Mouse (Mus musculus) hindbrain, embryonic 13.5 days (tissue): Measurements from ENCODE around the gene Ifitm3. TPM values are rescaled to one million over a fixed set of nuclear protein-coding genes. Genes with fewer than 3 reads are reported as not detected.

ENCODE experiments used
- ATAC-seq: fragments of 200-750 bp; cut with Nextera tagmentation; 2 replicates; pipeline ENCODE4 v1.8.0; 2017; ENCODE audit warnings: moderate TSS enrichment; ENCODE audit not compliant: low FRiP score
- H3K27ac ChIP-seq: fragments of 300-500 bp; sonication (generic); 2 replicates; pipeline ENCODE4 v1.5.1; 2015; ENCODE audit warnings: inconsistent platforms, mild to moderate bottlenecking, moderate library complexity
- H3K27me3 ChIP-seq: fragments of 300-500 bp; sonication (generic); 2 replicates; pipeline ENCODE4 v1.6.1; 2015; ENCODE audit warnings: mild to moderate bottlenecking, inconsistent platforms
- H3K36me3 ChIP-seq: fragments of 300-500 bp; sonication (generic); 2 replicates; pipeline ENCODE4 v1.6.1; 2015; ENCODE audit warnings: mild to moderate bottlenecking, inconsistent platforms
- H3K4me1 ChIP-seq: fragments of 300-500 bp; sonication (generic); replicated peaks from 2 replicates; pipeline ENCODE4 v1.6.1; 2015; ENCODE audit warnings: inconsistent platforms
- H3K4me2 ChIP-seq: fragments of 300-500 bp; sonication (generic); 2 replicates; pipeline ENCODE4 v1.6.1; 2015; ENCODE audit warnings: inconsistent platforms, mild to moderate bottlenecking, moderate library complexity
- H3K4me3 ChIP-seq: fragments of 300-500 bp; sonication (generic); 2 replicates; pipeline ENCODE4 v1.5.1; 2015; ENCODE audit warnings: mild to moderate bottlenecking, inconsistent platforms
- H3K9ac ChIP-seq: fragments of 300-500 bp; sonication (generic); 2 replicates; pipeline ENCODE4 v1.6.1; 2015; ENCODE audit warnings: mild to moderate bottlenecking, inconsistent platforms
- H3K9me3 ChIP-seq: fragments of 300-500 bp; sonication (generic); 2 replicates; pipeline ENCODE4 v1.6.1; 2016; ENCODE audit warnings: inconsistent platforms
- WGBS: fragments of 180-500 bp; shearing (Covaris S2); methylation state at CpG from one replicate; pipeline ENCODE4 v1.1.7; 2015; 5-methylcytosine and 5-hydroxymethylcytosine counted together
- polyA plus RNA-seq: library from polyadenylated mRNA; unstranded; fragments of >200 nt; fragmentation: Nextera tagmentation; extraction: Ambion mirVana; gene quantifications from 2 replicates; pipeline ENCODE4 v1.2.1, GENCODE M21; 2015

Ifitm3 gene
- polyA plus RNA-seq, 1 experiment from 2014 or later: 29.1 TPM

DNA sequence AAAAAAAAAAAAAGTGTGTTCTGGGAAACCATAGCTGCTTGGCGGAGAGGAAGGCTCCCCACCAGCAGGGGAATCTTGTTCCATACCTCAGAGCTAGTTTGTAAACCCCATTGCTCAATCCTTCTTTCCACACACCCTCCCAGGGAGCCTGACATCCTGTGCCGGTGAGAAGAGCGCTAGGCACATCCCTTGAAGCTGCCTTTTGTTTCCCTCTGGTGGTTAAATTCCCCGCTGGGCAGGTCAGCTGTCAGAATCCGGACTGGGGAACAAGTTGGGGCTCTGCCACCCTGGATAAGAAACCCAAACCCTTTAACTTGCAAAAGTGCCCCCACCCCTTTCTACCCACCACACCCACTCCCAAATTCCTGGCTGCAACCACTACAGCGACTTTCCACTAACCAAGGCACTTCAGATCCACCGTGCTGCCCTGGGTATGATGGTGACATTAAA lies 2.2 kb downstream of the Ifitm3 start:
- Histone ChIP-seq H3K9ac (no peak overlapping the region), H3K27me3 (0 out of 2 replicates have a peak, but pooled peaks cover 4% of the 10 kb centered on the region), H3K27ac (no peak overlapping the region), H3K4me1 (peaks cover 15% of the 10 kb centered on the region), H3K4me2 (peak overlapping the region; percentile 25; the same call in 1 of the 2 replicates), H3K9me3 (no peaks in the 10 kb centered on the region), H3K36me3 (no peaks in the 10 kb centered on the region), H3K4me3 (no peak overlapping the region)
- no peak for ATAC-seq
- 11% methylated on average over 7 of the region's 7 CpGs for WGBS

DNA sequence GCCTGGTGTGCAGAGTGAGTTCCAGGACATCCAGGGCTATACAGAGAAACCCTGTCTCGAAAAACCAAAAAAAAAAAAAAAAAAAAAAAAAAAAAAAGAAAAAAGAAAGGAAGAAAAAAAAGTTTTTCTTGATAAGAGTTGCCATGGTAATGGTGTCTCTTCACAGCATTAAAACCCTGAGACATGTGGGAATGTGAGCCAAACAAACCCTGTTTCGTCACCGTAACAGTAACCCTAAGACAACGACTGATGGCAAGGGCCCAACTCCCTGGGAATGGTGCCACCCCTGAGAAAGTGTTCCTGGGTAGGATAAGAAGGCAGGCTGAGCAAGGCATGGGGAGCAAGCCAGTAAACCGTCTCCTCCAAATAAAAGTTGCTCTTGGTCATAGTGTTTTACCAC lies 3.7 kb downstream of the Ifitm3 start:
- Histone ChIP-seq H3K27ac (no peak overlapping the region), H3K9me3 (no peaks in the 10 kb centered on the region), H3K4me3 (no peak overlapping the region), H3K4me1 (peaks cover 15% of the 10 kb centered on the region), H3K9ac (no peak overlapping the region), H3K36me3 (no peaks in the 10 kb centered on the region), H3K27me3 (0 out of 2 replicates have a peak, but pooled peaks cover 4% of the 10 kb centered on the region), H3K4me2 (no peak overlapping the region)
- 82% methylated on average over 5 of the region's 5 CpGs for WGBS
- ATAC-seq: no peak

DNA sequence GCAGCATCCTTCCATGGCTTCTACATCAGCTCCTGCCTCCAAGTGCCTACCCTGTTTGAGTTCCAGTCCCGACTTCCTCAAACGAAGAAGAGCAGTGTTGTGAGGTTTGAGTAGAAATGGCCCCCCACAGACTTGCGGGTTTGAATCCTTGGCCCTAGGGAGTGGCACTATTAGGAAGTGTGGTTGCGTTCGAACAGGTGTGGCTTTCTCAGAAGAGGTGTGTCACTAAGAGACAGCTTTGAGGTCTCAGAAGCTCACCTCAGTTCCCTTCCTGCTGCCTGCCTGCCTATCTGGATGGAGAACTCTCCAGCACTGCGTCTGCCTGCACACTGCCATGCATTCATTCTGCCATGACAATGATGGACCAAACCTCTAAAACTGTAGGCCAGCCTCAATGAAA lies 4.1 kb downstream of the Ifitm3 start:
- no peak overlapping the region for H3K4me3 ChIP-seq
- WGBS: 87% methylated on average over 6 of the region's 6 CpGs
- H3K27ac ChIP-seq: no peak overlapping the region
- 0 out of 2 replicates have a peak, but pooled peaks cover 4% of the 10 kb centered on the region for H3K27me3 ChIP-seq
- peaks cover 15% of the 10 kb centered on the region for H3K4me1 ChIP-seq
- H3K9me3 ChIP-seq: no peaks in the 10 kb centered on the region
- no peak for ATAC-seq
- H3K4me2 ChIP-seq: no peak overlapping the region
- no peaks in the 10 kb centered on the region for H3K36me3 ChIP-seq
- no peak overlapping the region for H3K9ac ChIP-seq

DNA sequence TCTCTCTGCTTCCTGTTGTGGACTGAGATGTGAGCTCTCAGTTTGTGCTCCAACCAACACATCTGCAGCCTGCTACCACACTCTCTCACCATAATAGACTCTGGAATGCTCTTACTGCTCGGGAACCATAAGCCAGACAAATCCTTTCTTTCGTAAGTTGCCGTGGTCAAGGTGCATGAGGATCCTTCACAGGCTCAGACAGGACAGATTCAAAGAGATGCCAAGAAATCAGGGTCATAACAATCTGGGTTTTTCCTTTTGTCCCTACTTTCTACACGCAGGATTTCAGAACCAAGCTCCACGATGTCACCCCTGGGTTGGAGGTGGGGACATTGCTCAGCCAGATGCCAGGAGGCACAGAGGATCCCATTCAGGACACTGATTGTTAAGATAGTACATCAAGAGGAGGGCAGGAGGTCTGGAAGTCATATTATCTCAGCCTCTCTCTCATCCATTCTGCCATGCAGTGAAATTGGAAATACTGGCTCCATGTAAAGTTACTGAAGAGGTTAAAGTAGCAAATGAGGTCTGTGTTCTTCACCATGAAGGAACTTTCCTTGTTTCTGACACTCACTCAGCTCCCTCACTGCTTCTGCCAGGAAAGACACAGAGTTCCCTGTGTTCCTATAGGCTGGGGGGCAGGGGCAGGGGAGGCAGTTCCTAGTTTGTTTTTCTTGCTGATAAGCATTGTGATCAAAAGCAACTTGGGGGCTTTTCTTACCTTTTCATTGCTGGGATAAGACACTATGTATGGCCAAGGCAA lies 7.1 kb downstream of the Ifitm3 start:
- 89% methylated on average over 5 of the region's 5 CpGs for WGBS
- H3K9me3 ChIP-seq: no peaks in the 10 kb centered on the region
- H3K27me3 ChIP-seq: 0 out of 2 replicates have a peak, but pooled peaks cover 2% of the 10 kb centered on the region
- H3K4me3 ChIP-seq: no peak overlapping the region
- no peak for ATAC-seq
- H3K4me2 ChIP-seq: no peak overlapping the region
- no peak overlapping the region for H3K27ac ChIP-seq
- H3K36me3 ChIP-seq: no peaks in the 10 kb centered on the region
- peaks cover 2% of the 10 kb centered on the region; the same call in 1 of the 2 replicates for H3K4me1 ChIP-seq
- no peak overlapping the region for H3K9ac ChIP-seq

DNA sequence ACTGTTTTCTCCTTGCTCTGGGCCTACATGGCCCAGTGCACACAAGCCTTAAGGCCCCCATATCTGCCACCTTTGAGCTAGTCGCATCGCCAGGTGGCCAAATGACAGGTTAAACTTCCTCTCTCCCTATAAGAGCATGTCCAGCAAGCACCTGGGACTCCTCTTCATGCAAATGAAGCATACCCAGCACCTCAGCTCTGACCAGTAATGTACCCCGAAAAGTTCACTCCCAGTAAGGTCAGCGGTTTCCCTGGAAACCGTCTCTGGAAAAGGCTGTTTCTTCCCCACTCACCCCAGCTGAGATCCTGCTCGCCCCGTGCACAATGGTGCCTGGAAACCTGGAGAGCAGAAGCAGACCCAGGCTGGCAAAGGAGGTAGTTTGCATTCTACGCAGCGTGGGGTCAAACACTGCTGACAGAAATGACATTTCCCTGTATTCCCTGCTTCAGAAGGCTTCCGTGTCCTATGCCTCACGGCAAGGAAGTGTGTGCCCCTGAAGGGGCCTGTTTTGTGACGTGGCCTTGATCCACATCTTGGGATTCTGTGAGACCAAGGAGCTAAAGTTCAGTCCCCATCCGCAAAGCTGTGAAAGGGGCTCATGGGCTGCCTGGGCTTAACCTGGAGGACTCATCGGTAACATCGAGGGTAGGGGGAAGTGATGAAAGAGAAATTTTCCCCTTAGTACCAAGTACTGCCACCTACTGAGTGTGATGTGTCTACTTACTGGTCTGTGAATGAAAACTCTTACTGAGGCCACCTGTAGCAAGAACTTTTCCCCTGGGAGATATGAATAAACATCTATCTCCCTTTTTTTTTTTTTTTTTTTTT lies 9.5 kb downstream of the Ifitm3 start:
- no peak overlapping the region for H3K4me2 ChIP-seq
- H3K36me3 ChIP-seq: no peaks in the 10 kb centered on the region
- H3K9ac ChIP-seq: no peak overlapping the region
- H3K27me3 ChIP-seq: no peaks in the 10 kb centered on the region
- no peaks in the 10 kb centered on the region for H3K4me1 ChIP-seq
- 71% methylated on average over 15 of the region's 15 CpGs for WGBS
- no peak for ATAC-seq
- no peak overlapping the region for H3K27ac ChIP-seq
- H3K9me3 ChIP-seq: no peaks in the 10 kb centered on the region
- H3K4me3 ChIP-seq: no peak overlapping the region

DNA sequence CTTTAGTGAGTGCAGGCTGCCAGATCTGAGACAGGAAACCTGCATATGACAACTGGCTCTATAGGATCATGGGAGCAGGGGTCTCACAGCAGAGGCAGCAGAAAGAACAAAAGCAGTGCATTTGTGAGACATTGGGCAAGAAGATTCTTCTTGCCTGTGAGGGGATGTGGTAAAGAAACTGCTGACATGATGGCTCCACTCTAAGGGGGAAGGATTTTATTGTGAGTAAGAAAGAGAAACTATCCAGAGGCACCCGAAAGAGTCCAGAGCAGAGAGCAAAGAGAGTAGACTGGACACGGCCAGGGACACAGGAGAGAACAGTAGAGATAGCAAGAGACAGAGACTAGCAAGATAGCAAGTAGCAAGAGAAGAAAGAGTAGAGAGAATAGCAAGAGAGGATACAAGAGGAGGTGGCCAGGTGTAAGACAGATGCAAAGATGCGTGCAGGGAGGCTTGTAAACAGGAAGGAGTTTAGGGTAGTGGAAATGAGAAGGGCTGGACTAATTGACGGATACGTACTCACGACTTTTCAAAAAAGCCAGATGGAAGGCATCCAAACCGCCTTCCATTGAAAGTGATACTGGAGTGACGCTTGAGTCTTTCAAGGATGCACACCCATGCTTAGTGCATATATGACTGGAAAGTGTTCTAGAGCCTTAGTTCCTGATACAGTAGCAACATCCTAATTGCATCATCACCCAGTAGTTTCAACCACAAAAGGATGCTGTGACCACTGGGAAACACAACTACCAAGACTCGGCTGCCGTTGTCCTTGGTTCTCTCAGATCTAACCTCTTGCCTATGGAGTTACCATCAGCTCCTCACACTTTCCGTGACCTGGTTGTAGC lies 11.5 kb downstream of the Ifitm3 start:
- WGBS: 92% methylated on average over 11 of the region's 11 CpGs
- Histone ChIP-seq H3K9ac (no peak overlapping the region), H3K27me3 (no peaks in the 10 kb centered on the region), H3K4me2 (no peak overlapping the region), H3K4me3 (no peak overlapping the region), H3K27ac (no peak overlapping the region), H3K9me3 (no peaks in the 10 kb centered on the region), H3K4me1 (no peaks in the 10 kb centered on the region), H3K36me3 (no peaks in the 10 kb centered on the region)
- no peak for ATAC-seq

DNA sequence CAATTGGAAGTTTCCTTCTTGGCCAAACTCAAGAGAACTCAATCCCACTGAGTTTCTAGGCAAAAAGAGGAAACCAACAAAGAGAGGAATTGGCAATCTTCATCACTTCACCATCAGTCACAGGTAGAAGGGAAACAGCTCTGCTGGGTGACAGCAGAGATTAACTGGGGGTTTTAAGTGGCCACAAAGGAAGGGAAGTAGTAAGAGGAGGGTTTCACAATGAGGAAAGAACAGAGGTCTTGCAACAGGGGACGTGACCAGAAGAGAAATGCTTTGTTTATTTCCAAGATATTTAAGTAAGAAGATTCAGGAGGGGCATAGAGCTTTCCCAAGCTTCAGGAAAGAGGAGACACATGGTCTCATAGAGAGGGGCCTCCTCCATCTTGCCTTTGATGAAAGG lies 12.8 kb downstream of the Ifitm3 start:
- no peaks in the 10 kb centered on the region for H3K27me3 ChIP-seq
- no peak for ATAC-seq

DNA sequence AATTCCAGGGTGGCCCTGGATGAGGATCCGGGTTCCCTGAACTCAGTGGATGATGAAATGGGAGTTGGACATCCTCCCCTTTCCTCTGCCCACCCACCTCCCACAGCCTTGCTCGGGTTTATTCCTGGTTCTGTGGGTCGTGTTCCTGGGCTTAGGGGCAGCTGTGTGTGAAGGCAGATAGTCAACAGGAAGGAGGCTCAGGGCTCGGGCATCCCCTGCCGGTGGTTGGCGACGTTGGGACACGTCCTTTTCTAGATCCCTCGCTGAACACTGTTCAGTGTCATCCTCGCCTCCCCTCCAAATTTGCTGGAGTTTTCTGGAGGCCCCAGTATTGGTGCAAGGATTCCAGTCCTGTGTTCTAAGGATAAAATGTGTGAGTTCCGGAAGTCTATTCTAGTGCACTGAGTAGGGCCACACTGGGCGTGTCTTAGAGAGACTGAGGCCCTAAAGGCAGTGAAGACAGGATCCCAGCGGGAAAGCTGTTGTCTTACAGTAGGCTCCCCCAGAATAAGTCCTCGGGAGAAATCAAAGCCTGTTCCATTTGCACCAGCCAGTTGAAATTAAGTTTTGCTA lies 19.4 kb downstream of the Ifitm3 start:
- no peak overlapping the region for H3K4me2 ChIP-seq
- WGBS: 89% methylated on average over 14 of the region's 14 CpGs
- no peak for ATAC-seq

More for the DNA sequence above, 12.8 kb downstream of the Ifitm3 start:
- H3K4me1 ChIP-seq: no peaks in the 10 kb centered on the region
- H3K9ac ChIP-seq: no peak overlapping the region
- WGBS: 80% methylated on average over 1 of the region's 1 CpGs
- no peak overlapping the region for H3K4me3 ChIP-seq
- no peaks in the 10 kb centered on the region for H3K36me3 ChIP-seq
- H3K4me2 ChIP-seq: no peak overlapping the region
- H3K9me3 ChIP-seq: no peaks in the 10 kb centered on the region
- no peak overlapping the region for H3K27ac ChIP-seq

DNA sequence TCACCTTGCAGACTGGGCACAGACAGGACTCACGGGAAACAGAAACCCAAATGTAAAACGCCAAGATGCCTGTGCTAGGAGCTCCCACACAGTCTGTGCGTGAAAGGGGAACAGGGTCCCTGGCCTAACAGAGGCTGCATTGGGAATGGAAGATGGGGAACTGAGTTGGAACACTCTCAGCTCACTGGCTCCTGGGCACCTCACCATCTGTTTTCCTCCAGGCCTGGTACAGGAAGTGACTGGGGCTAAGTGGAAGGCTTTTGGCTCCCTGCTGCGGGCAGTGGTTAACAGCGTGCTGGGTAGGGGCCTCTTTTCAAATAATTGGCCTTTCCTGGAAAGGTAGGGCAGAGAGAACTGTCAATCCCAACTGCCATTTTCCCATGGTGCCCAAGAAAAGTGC lies 19.9 kb downstream of the Ifitm3 start:
- H3K4me1 ChIP-seq: no peaks in the 10 kb centered on the region
- no peak overlapping the region for H3K4me2 ChIP-seq
- WGBS: 75% methylated on average over 5 of the region's 5 CpGs
- ATAC-seq: no peak
- no peaks in the 10 kb centered on the region for H3K36me3 ChIP-seq
- no peak overlapping the region for H3K4me3 ChIP-seq
- no peaks in the 10 kb centered on the region for H3K27me3 ChIP-seq
- H3K9me3 ChIP-seq: no peaks in the 10 kb centered on the region
- no peak overlapping the region for H3K27ac ChIP-seq
- no peak overlapping the region for H3K9ac ChIP-seq

More for the DNA sequence above, 19.4 kb downstream of the Ifitm3 start:
- Histone ChIP-seq H3K9ac (no peak overlapping the region), H3K9me3 (no peaks in the 10 kb centered on the region), H3K4me1 (no peaks in the 10 kb centered on the region), H3K27me3 (no peaks in the 10 kb centered on the region), H3K27ac (no peak overlapping the region), H3K4me3 (no peak overlapping the region), H3K36me3 (no peaks in the 10 kb centered on the region)

DNA sequence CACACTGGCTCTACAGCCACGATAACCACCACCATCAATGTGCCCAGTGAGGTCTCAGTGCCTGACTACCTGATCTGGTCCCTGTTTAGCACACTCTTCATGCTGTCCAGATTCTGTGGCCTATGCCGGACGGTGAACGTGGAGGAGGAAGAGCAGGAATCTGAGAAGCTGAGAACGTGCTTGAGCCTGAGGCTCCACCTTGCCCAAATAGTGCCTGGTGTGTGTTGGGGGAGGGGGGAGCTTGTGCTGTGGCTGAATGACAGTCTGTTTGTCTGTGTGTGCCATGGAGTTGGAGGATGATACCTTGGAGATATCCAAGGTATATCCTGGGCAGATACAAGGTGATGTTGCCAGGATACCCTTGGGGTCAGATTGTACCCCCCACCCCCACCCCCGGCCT lies 20.4 kb downstream of the Ifitm3 start:
- Histone ChIP-seq H3K9me3 (no peaks in the 10 kb centered on the region), H3K4me3 (no peak overlapping the region), H3K4me1 (no peaks in the 10 kb centered on the region), H3K9ac (no peak overlapping the region), H3K4me2 (no peak overlapping the region), H3K36me3 (no peaks in the 10 kb centered on the region), H3K27ac (no peak overlapping the region), H3K27me3 (no peaks in the 10 kb centered on the region)
- no peak for ATAC-seq
- whole genome bisulfite sequencing: 83% methylated on average over 6 of the region's 6 CpGs

DNA sequence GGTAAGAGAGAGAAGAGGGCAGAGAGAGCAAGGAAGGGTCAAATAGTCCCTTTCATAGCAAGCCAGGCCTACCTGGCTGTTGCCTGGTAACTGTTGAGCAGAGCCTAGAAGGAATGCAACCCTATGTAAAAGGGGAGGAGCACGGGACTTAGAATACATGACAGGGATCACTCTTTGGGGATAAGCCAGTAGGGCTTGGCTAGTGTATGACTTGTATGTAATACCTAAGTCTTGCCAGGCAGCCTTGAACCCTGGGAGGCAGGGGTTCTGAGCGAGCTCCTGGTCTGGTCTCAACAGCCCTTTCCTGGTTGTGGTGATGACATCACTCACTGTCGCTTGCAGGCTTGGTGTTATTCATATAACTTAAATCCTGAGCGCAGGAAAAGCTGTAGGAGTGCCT lies 21.5 kb downstream of the Ifitm3 start:
- Histone ChIP-seq H3K9ac (no peak overlapping the region), H3K36me3 (no peaks in the 10 kb centered on the region), H3K4me2 (no peak overlapping the region), H3K27me3 (no peaks in the 10 kb centered on the region), H3K4me1 (no peaks in the 10 kb centered on the region), H3K27ac (no peak overlapping the region), H3K4me3 (no peak overlapping the region), H3K9me3 (no peaks in the 10 kb centered on the region)
- 77% methylated on average over 4 of the region's 4 CpGs for whole genome bisulfite sequencing
- no peak for ATAC-seq
